Mouse (Mus musculus) thymus, postnatal 10 days (tissue): Measurements from ENCODE around the gene Cbx2.
A peak's percentile ranks its signal among the peaks of the same experiment; 100 is the strongest.

Source experiments
- DNase-seq, 2 experiments: peaks; one replicate each; pipeline ENCODE4 v3.0.0; 2021; ENCODE audit warnings: low spot score in 2 of 2

The Cbx2 gene

DNA sequence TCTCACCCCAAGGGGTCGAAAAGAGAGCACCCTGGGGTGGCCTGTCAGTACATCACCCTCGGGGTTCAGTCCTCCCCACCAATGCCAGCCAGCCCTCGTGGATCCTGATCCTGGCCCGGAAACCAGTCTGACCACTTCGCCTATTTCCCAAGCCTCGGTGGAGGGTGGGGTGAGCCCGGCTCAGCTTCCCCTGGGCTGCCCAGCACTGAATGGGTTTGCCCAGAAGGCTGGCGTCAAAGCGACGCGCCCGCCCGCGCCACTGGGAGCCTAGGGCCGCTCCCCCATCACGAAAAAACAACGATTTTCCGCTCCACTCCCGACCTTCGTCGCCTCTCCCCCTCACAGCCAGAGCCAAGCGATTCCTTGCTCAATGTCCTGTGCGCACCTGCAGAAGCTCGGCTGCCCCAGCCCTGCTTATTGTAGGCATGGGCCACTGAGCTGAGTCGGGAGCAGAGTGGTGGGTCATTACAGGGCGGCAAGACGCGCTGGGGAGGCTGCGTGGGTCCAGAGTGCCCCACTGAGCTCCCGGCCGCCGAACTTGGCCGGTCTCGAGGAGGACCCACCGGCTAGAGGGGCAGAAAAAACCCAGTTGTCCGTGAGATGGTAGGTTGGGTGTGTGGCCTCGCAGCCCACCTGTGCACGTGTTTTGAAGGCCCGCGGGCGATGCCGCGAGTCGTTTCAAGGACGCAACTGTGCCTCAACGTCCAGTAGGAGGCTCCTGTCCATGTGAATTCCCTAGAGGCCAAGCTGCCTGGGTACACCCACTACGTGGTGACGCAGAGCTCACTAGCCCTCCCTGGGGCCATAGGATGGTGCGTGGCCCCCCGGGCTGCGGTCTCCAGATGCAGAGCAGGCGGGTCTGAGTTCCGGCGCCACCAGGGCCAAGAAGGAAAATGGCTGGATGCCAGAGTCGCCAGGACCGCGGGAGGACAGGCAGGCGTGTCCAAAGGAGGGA lies 35.6 kb downstream of the Cbx2 start:
- peak in 1 of 2 experiments; percentile 11 for DNase-seq

GRCm38 (mm10) chr11:119059256-119059655 lies 36.5 kb downstream of the Cbx2 start:
- no peak for DNase-seq

DNA sequence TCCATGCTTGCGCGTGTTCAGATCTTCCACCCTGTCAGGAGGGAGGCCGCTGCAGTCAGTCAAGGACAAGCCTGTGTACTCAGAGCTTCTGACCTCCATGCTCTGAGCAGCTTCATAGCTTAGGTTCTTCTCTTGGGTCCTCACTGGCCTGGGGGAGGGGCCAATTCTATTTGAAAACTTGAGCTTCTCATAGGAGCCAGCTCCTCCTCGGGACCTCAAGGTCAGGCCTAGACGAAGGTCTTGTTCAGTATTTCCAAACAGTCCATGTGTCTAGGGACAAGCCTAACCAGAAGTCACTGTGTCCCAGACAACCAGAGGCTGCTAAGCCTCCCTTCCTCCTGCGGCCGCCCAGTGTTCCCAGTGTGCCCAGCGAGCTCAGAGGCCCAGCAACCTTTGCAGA lies 44.1 kb downstream of the Cbx2 start:
- DNase-seq: no peak

DNA sequence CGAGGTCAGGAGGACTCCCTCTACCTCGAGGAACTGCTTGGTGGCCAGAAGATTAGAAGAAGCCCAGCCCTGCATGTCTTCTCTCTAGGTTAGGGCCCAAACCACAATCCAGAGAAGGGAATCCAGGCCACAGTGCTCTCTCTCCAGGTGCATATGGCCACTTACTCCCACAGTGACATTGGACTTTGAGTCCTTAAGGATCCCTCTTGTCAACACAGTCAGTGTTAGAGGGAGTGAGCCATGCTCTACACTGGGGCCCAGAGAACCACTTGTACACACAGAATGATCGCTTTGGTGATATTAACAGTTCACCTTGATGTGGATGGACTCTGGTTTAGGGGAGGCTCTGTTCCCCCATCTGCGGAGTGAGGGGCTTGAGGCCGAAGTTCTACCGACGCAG lies 49.5 kb downstream of the Cbx2 start:
- no peak for DNase-seq

- DNase-seq: no peak
These were observed 50.2 kb downstream of the Cbx2 start for GRCm38 (mm10) chr11:119072986-119073385.

DNA sequence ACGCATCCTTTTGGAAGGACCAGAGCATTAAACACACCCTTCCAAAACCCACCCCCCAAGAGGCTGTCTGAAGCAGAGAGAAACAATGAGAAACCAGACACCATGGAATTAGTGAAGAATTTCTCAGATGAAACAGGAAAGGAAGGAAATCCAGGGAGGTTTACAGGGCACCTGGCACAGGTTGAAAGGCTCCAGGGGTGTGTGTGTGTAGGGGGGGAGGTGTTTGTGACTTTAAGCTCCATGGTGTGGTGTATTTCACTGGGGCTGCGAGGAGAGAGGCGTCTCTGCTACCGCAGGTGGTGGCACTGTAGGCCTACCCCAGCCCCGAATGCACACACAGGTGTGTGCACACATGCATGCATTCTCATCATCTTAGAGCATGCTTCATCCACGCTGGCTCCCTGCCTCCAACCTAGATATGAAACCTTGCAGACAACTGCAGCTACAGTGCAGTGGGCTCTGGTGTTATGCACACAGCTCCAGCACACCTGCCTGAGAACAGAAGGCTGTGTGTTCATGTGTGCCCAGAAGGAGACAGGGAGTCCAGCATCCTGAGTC lies 51.2 kb downstream of the Cbx2 start:
- DNase-seq: no peak

GRCm38 (mm10) chr11:119075805-119076204 lies 53.0 kb downstream of the Cbx2 start:
- no peak for DNase-seq

DNA sequence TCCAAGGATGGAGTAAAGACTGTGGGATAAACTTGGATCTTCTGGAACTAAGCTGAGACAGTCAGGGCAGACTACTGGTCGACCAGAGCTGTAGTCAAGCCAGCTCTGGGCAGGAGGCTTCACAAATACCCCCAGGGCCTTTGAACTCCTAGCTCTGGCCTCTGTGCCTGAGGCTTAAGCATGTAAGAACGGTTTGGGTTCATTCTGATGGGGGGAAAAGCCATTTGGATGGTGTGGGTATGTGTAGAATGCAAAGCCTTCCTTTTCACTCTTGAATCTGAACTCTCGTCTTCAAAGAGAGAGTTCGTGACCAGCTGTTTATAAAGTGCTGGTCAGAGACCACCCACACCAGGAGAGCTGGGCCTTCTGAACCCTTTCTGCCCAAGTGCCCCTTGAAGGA lies 55.0 kb downstream of the Cbx2 start:
- DNase-seq: no peak

DNA sequence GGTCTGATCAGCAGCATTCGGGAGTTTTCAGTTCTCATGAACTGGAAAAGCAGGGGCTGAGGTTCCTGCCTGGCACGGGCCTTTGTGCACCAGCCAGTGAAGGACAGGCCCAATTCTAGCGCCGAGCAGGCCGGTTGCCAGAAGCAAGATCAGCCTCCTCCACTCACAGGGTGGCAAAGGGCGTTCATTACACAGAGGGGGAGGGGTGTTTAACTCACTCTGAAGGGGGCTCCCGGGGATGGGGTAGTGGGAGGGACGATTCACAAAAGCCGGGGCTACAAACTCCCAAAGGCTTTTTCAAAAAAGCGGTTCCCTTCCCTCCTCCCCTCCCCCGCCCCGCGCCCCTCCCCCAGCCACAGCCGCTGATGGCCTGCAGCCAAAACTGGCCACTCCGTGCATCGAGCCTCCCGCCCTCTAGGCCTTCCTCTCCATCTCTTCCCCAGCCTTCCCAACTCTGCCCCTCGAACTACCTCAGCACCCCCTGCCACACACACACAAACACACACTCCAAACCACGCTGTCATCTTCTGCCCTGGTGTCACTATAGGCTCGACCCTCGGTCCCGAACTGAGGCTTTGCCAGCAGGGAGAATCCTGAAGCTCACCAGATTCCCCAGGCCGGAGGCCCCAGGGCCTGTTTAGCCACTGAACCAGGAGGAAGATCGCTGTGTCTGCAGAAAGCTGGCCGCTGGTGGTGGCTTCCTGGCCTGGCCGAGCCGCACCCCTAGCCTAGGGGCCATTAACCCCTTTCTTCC lies 56.1 kb downstream of the Cbx2 start:
- no peak for DNase-seq

DNA sequence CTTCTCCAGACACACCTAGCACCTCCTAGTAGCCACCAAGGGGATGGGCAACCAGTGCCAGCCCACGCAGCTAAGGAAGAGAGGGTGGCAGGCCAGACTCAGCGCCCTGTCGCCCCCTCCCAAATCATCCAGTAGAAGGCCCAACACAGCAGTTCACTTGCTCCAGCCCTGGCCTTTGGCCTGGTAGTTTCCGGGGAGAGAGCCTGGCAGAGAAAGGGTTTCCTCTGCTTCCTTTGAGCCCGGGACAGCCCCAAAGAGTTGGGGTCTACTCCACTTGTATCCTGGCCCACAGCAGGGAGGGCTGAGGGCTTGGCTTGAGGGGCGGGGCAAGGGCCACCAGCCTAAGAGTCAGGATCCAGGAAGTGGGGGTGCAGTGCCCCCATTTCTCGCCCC lies 56.7 kb downstream of the Cbx2 start:
- no peak for DNase-seq

- no peak for DNase-seq
These were observed 57.8 kb downstream of the Cbx2 start for GRCm38 (mm10) chr11:119080461-119081147.
